Mouse (Mus musculus): ENCODE measurements around the gene Glcci1.

DNA sequence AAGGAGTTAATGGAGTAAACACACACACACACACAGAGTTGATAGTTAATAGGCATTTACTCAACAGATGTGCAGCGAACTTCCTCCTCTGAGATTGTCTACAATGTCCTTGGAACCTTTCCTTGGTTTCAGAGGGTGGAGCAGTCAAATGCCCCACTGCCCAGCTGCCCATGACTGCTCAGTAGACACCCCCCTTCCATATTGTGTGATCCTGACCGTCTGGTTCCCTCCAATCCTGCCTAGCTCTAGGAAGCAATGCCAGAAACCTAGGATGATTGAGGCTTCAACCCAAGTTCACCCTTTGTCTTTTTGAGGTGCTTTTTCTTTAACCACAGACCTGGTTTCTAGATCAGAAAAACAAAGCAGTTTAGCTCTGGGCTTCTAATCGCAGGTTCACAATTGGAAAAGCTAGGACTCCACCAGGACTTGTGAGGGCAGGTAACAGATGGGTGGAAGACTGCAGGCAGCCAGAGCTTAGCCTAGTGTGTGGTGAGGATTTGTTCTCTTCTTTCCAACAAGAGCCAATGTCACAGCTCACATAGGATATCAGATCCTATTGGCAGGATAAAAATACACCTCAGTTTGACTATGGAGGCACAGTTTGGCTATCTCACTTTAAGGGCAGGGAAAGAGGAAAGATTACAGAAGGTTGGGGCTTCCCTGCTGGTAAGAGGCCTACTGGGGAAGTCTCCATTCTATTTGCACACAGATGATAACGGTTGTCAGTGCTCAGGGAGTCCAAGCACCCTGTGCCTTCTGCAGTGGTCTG is 110.4 kb downstream of the Glcci1 start:
- no peak for TF ChIP-seq POLR2A (IDR thresholded peaks at IDR 0.05; ENCODE audit: insufficient read depth, low read depth, low read length)
- TF ChIP-seq CTCF (IDR thresholded peaks at IDR 0.05; ENCODE audit: insufficient read depth, low read depth, low read length): no peak

Measured in olfactory bulb, adult 2 months (tissue).